Mouse (Mus musculus) neural tube, embryonic 11.5 days (tissue): ENCODE results near the gene Sap25. TPM values are rescaled to one million over a fixed set of nuclear protein-coding genes. Genes with fewer than 3 reads are reported as not detected.
"Not testable (repeated sequence)": the region's sequence is repeated elsewhere in the genome, so short reads cannot be mapped to it uniquely, and the experiment has no call there.

ENCODE experiments used
- ATAC-seq: fragments of 200-750 bp; cut with Nextera tagmentation; 2 replicates; pipeline ENCODE4 v1.8.0; 2017; ENCODE audit warnings: moderate number of reproducible peaks, mild to moderate bottlenecking, moderate TSS enrichment, moderate library complexity; ENCODE audit not compliant: insufficient read depth, low FRiP score, low TSS enrichment
- DNase-seq: peaks from one replicate; pipeline ENCODE4 v3.0.0-alpha.2; 2015; ENCODE audit warnings: low spot score
- H3K27ac ChIP-seq: fragments of 300-500 bp; sonication (generic); 2 replicates; pipeline ENCODE4 v1.5.1; 2014; ENCODE audit warnings: low read depth, mild to moderate bottlenecking, low read length
- H3K27me3 ChIP-seq: fragments of 300-500 bp; sonication (generic); 2 replicates; pipeline ENCODE4 v1.6.1; 2014; ENCODE audit warnings: mild to moderate bottlenecking, low read length, mixed read lengths; ENCODE audit not compliant: control insufficient read depth, insufficient read depth
- H3K36me3 ChIP-seq: fragments of 300-500 bp; sonication (generic); 2 replicates; pipeline ENCODE4 v1.6.1; 2014; ENCODE audit warnings: mild to moderate bottlenecking, low read length, moderate library complexity, mixed read lengths; ENCODE audit not compliant: control insufficient read depth, insufficient read depth
- H3K4me1 ChIP-seq: fragments of 300-500 bp; sonication (generic); 2 replicates; pipeline ENCODE4 v1.6.1; 2014; ENCODE audit warnings: low read length, mixed read lengths; ENCODE audit not compliant: control insufficient read depth, insufficient read depth
- H3K4me2 ChIP-seq: fragments of 300-500 bp; sonication (generic); 2 replicates; pipeline ENCODE4 v1.6.1; 2014; ENCODE audit warnings: low read depth, mild to moderate bottlenecking, moderate library complexity
- H3K4me3 ChIP-seq: fragments of 300-500 bp; sonication (generic); 2 replicates; pipeline ENCODE4 v1.5.1; 2014; ENCODE audit warnings: low read depth, low read length
- H3K9ac ChIP-seq: fragments of 300-500 bp; sonication (generic); 2 replicates; pipeline ENCODE4 v1.6.1; 2014; ENCODE audit warnings: mild to moderate bottlenecking, low read length
- H3K9me3 ChIP-seq: fragments of 300-500 bp; sonication (generic); 2 replicates; pipeline ENCODE4 v1.6.1; 2016; ENCODE audit warnings: low read length; ENCODE audit not compliant: control insufficient read depth
- WGBS: fragments of 180-500 bp; shearing (Covaris S2); extraction: QIAGEN DNeasy Blood & Tissue Kit; methylation state at CpG from one replicate; pipeline ENCODE4 v1.1.7; 2014; 5-methylcytosine and 5-hydroxymethylcytosine counted together
- polyA plus RNA-seq: library from polyadenylated mRNA; unstranded; fragments of >200 nt; fragmentation: Nextera tagmentation; extraction: Ambion mirVana; gene quantifications from 2 replicates; pipeline ENCODE4 v1.2.1, GENCODE M21; 2014

Gene Sap25
- polyA plus RNA-seq, 1 experiment from 2014 or later, result 6.0 TPM

GRCm38 (mm10) chr5:137613550-137613949 is 27.6 kb upstream of the Sap25 start, which contains the start of gene Pcolce:
Gene Pcolce (minus strand): TSS chr5:137613784.
- Histone ChIP-seq H3K9me3 (no peaks in the 10 kb centered on the region), H3K36me3 (no peaks in the 10 kb centered on the region), H3K27ac (no peak within 1 kb of the TSS), H3K9ac (no peak within 1 kb of the TSS), H3K4me3 (no peak within 1 kb of the TSS), H3K4me2 (no peak within 1 kb of the TSS), H3K4me1 (peaks cover 1% of the 10 kb centered on the region), H3K27me3 (0 out of 2 replicates have a peak, but pooled peaks cover 2% of the 10 kb centered on the region)
- DNase-seq (no peak), ATAC-seq (no peak)
- WGBS, result 65% methylated on average over 11 of the region's 11 CpGs

GRCm38 (mm10) chr5:137614921-137615320 is 26.2 kb upstream of the Sap25 start:
- 89% methylated on average over 2 of the region's 2 CpGs for WGBS
- H3K4me1 ChIP-seq, ATAC-seq, H3K36me3 ChIP-seq, H3K9ac ChIP-seq, H3K4me3 ChIP-seq, H3K9me3 ChIP-seq, H3K27me3 ChIP-seq, H3K4me2 ChIP-seq, H3K27ac ChIP-seq, DNase-seq: not testable (repeated sequence)

GRCm38 (mm10) chr5:137615347-137615746 is 25.8 kb upstream of the Sap25 start:
- Histone ChIP-seq H3K4me1 (no peaks in the 10 kb centered on the region), H3K27ac (no peak overlapping the region), H3K4me3 (no peak overlapping the region), H3K27me3 (no peaks in the 10 kb centered on the region), H3K4me2 (no peak overlapping the region), H3K36me3 (no peaks in the 10 kb centered on the region), H3K9me3 (no peaks in the 10 kb centered on the region), H3K9ac (no peak overlapping the region)
- DNase-seq (no peak), ATAC-seq (no peak)
- WGBS, result 93% methylated on average over 7 of the region's 7 CpGs

GRCm38 (mm10) chr5:137623937-137624530 is 17.1 kb upstream of the Sap25 start:
- ATAC-seq, result no peak
- Histone ChIP-seq H3K4me3 (no peak overlapping the region), H3K4me1 (no peaks in the 10 kb centered on the region; the same call in 1 of the 2 replicates), H3K4me2 (no peak overlapping the region), H3K9ac (no peak overlapping the region), H3K36me3 (no peaks in the 10 kb centered on the region), H3K27ac (no peak overlapping the region), H3K9me3 (no peaks in the 10 kb centered on the region), H3K27me3 (no peaks in the 10 kb centered on the region)
- whole genome bisulfite sequencing, result 84% methylated on average over 11 of the region's 11 CpGs
- DNase-seq, result no peak

GRCm38 (mm10) chr5:137627991-137628390 is 13.1 kb upstream of the Sap25 start:
- no peaks in the 10 kb centered on the region for H3K36me3 ChIP-seq
- no peaks in the 10 kb centered on the region for H3K27me3 ChIP-seq
- H3K4me2 ChIP-seq, result peak overlapping the region; percentile 62
- 5% methylated on average over 9 of the region's 9 CpGs for WGBS
- peak overlapping the region; percentile 61 for H3K27ac ChIP-seq
- H3K9me3 ChIP-seq, result no peaks in the 10 kb centered on the region
- H3K4me3 ChIP-seq, result peak overlapping the region; percentile 91
- H3K9ac ChIP-seq, result peak overlapping the region; percentile 52
- DNase-seq, result peak; percentile 31
- H3K4me1 ChIP-seq, result peaks cover 20% of the 10 kb centered on the region
- no peak for ATAC-seq

GRCm38 (mm10) chr5:137628498-137629305 is 12.4 kb upstream of the Sap25 start, which contains the start of the genes Fbxo24, Lrch4 and Gm20605:
Gene Fbxo24 (minus strand): TSS chr5:137629002.
Gene Lrch4 (plus strand): TSS chr5:137629121.
Gene Gm20605 (plus strand): TSS chr5:137629175.
- DNase-seq (peak; percentile 100), ATAC-seq (peak; percentile 99)
- Histone ChIP-seq H3K9ac (peak within 1 kb of the TSS; percentile 83), H3K27me3 (no peaks in the 10 kb centered on the region), H3K4me3 (peak within 1 kb of the TSS; percentile 91), H3K4me2 (peak within 1 kb of the TSS; percentile 82), H3K4me1 (peaks cover 20% of the 10 kb centered on the region), H3K27ac (peak within 1 kb of the TSS; percentile 91), H3K36me3 (no peaks in the 10 kb centered on the region), H3K9me3 (no peaks in the 10 kb centered on the region)
- WGBS, result under 1% methylated on average over 46 of the region's 46 CpGs

GRCm38 (mm10) chr5:137629306-137629721 is 11.8 kb upstream of the Sap25 start:
- no peak for DNase-seq
- Histone ChIP-seq H3K27me3 (no peaks in the 10 kb centered on the region), H3K27ac (peak overlapping the region; percentile 91), H3K4me1 (peaks cover 20% of the 10 kb centered on the region), H3K4me2 (peak overlapping the region; percentile 82), H3K9ac (peak overlapping the region; percentile 83), H3K36me3 (no peaks in the 10 kb centered on the region), H3K9me3 (no peaks in the 10 kb centered on the region), H3K4me3 (peak overlapping the region; percentile 91)
- peak; percentile 46 for ATAC-seq
- under 1% methylated on average over 23 of the region's 23 CpGs for WGBS

- Histone ChIP-seq H3K36me3 (no peaks in the 10 kb centered on the region), H3K9ac (peak overlapping the region; percentile 83), H3K27ac (no peak overlapping the region; the same call in 1 of the 2 replicates), H3K4me1 (peaks cover 20% of the 10 kb centered on the region), H3K4me2 (peak overlapping the region; percentile 82), H3K9me3 (no peaks in the 10 kb centered on the region), H3K27me3 (no peaks in the 10 kb centered on the region), H3K4me3 (peak overlapping the region; percentile 91)
- ATAC-seq (no peak), DNase-seq (no peak)
- WGBS, result 28% methylated on average over 6 of the region's 6 CpGs
Observed at GRCm38 (mm10) chr5:137629906-137630545, 11.1 kb upstream of the Sap25 start.
